Mouse (Mus musculus) ovary, adult 2 months (tissue): ENCODE measurements around the gene Zfp64. TPM values are rescaled to one million over a fixed set of nuclear protein-coding genes. Genes with fewer than 3 reads are reported as not detected.

ENCODE experiments used
- polyA plus RNA-seq: library from polyadenylated mRNA; depleted of rRNA; stranded (reverse); fragments of >200 nt; gene quantifications from 2 replicates; pipeline ENCODE4 v1.2.3, GENCODE M21; 2012; rRNA removed

Zfp64 gene
- 40.9 and 45.2 TPM in 2 replicates for polyA plus RNA-seq

DNA sequence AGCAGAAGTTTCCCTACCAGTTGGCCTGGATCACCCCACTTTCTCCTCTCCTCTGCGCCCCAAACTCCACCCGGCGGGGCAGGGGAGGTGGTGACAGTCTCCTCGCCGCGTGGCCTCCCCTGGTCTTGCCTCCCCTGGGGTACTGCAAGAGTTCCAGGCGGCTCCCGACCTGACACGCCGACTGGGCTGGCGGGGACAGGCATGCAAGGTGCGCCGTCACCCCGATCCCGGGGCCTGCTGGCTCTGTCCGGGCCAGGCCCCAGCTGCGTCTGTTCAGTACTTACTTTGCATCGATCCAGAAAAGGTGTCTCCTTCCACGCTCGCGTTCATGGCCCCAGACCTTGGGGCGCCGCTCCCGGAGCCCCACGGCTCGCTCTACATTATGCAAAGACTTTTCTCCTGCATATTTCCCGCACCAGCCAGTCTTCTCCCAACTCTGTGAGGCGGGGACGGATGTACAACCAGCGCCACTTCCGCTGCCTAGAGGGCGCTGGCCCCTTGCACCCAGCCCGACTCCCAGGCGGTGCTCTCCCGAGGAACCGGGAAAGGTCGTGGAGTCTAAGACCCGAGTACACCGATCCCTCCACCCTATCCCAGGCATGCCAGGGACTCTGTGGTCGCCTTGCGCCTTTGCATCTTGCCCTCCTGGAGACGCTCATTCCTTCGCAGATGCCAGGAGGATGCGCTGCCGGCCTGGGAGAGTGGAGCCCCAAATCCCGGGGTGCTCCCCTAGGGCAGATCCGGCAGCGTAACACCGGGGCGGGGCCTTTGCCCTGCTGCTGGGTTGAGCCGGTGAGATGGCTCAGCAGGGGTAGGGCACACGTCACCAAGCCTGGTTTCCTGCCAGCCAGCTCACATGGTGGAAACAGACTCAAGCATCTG, at the start of gene Zfp64:
TSS of gene Zfp64 (minus strand) at position 753 of the 882 bp plus-strand sequence.

Other genes with a start within 250 kb of the Zfp64 start
- 97.0 and 107 TPM in 2 replicates for gene Atp9a, start 213.2 kb downstream of the Zfp64 start, polyA plus RNA-seq
- 3.2 and 3.6 TPM in 2 replicates for gene Sall4, start 187.6 kb downstream of the Zfp64 start, polyA plus RNA-seq